ENCODE assay signal across 8 mouse cellular contexts in genomic region chr9:113706108-113706507, GRCm38 (mm10). TPM values are rescaled to one million over a fixed set of nuclear protein-coding genes. Genes with fewer than 3 reads are reported as not detected.
DNase-seq lines count a peak whose midpoint lies in the region; ATAC-seq and TF ChIP-seq lines count a peak whose summit lies in the region.

No protein-coding gene starts in this region.

- 77% methylated on average over 2 of the region's 2 CpGs for WGBS in forebrain, embryonic 12.5 days
- 16% methylated on average over 2 of the region's 2 CpGs for WGBS in liver, embryonic 15.5 days (ENCODE audit: insufficient replicate concordance)

- no peak for TF ChIP-seq CTCF in gastrocnemius, adult 2 months (IDR thresholded peaks at IDR 0.05)

- H3K27ac ChIP-seq in gastrocnemius, adult 2 months = no peak overlapping the region
- H3K27ac ChIP-seq in forebrain, embryonic 12.5 days = no peak overlapping the region
- H3K27ac ChIP-seq in liver, embryonic 15.5 days (replicated peaks) = no peak overlapping the region

- no peaks in the 10 kb centered on the region for H3K36me3 ChIP-seq in forebrain, embryonic 12.5 days (replicated peaks)
- 0 out of 2 replicates have a peak, but pooled peaks cover 8% of the 10 kb centered on the region for H3K36me3 ChIP-seq in liver, embryonic 15.5 days (replicated peaks)

- peaks cover 22% of the 10 kb centered on the region for H3K4me1 ChIP-seq in forebrain, embryonic 12.5 days
- H3K4me1 ChIP-seq in liver, embryonic 15.5 days (replicated peaks) = peaks cover 45% of the 10 kb centered on the region

- H3K27me3 ChIP-seq in forebrain, embryonic 12.5 days = no peaks in the 10 kb centered on the region
- H3K27me3 ChIP-seq in liver, embryonic 15.5 days = 0 out of 2 replicates have a peak, but pooled peaks cover 1% of the 10 kb centered on the region

- peak overlapping the region; percentile 99 for H3K4me3 ChIP-seq in gastrocnemius, adult 2 months
- no peak overlapping the region; the same call in 1 of the 2 replicates for H3K4me3 ChIP-seq in forebrain, embryonic 12.5 days (replicated peaks)
- peak overlapping the region; percentile 87 for H3K4me3 ChIP-seq in liver, embryonic 15.5 days (replicated peaks)

- no peaks in the 10 kb centered on the region for H3K9me3 ChIP-seq in forebrain, embryonic 12.5 days
- H3K9me3 ChIP-seq in liver, embryonic 15.5 days (replicated peaks) = no peaks in the 10 kb centered on the region

- no peak overlapping the region; the same call in 1 of the 2 replicates for H3K9ac ChIP-seq in forebrain, embryonic 12.5 days
- peak overlapping the region; percentile 91; the same call in 1 of the 2 replicates for H3K9ac ChIP-seq in liver, embryonic 15.5 days

- ATAC-seq in forebrain, embryonic 12.5 days (ENCODE audit: low FRiP score) = no peak
- ATAC-seq in liver, embryonic 15.5 days (ENCODE audit: insufficient read depth) = no peak

- peak overlapping the region; percentile 89 for H3K4me2 ChIP-seq in forebrain, embryonic 12.5 days
- peak overlapping the region; percentile 74 for H3K4me2 ChIP-seq in liver, embryonic 15.5 days

- intact Hi-C loops in gastrocnemius, adult 2 months (cut with DNase I) = loop anchor here (5.0 kb wide), 1 partner anchor 36 kb away; the partner anchor contains the start of gene Clasp2

- no peak for DNase-seq in gastrocnemius, adult 2 months
- no peak for DNase-seq in gastrocnemius, adult 8-10 months (ENCODE audit: low spot score in 2 of 2)
- peak; percentile 87 for DNase-seq in 416B (ENCODE audit: low read depth)
- DNase-seq in urinary bladder, postnatal 36 days (ENCODE audit: low spot score in 2 of 2) = no peak
- DNase-seq in ovary, postnatal 14 days (ENCODE audit: low spot score) = no peak
- DNase-seq in testis, postnatal 14 days (ENCODE audit: low spot score) = no peak

RNA-seq across cellular contexts. Expression of gene Pdcd6ip, which starts 2.0 kb away (rescaled TPM):
- 10 to 100 TPM; 37.1 to 42.5 TPM for total RNA-seq in gastrocnemius, adult 2 months (2021)
- total RNA-seq in gastrocnemius, adult 8-10 months (2022) = 10 to 100 TPM; 31.3 to 38.5 (median 36.6) TPM
- 54.3 and 57.4 TPM in 2 replicates for polyA plus RNA-seq in forebrain, embryonic 12.5 days (2016; fragmentation: Nextera tagmentation; extraction: Ambion mirVana)
- polyA plus RNA-seq in liver, embryonic 15.5 days (2015; fragmentation: Nextera tagmentation; extraction: Ambion mirVana) = 37.4 and 39.5 TPM in 2 replicates

RNA-seq across cellular contexts. Expression of gene Clasp2, which starts 35.2 kb away (rescaled TPM):
- 10 to 100 TPM; 42.0 to 52.7 TPM for total RNA-seq in gastrocnemius, adult 2 months (2021)
- 10 to 100 TPM; 44.7 to 45.6 (median 44.9) TPM for total RNA-seq in gastrocnemius, adult 8-10 months (2022)
- 81.3 and 84.0 TPM in 2 replicates for polyA plus RNA-seq in forebrain, embryonic 12.5 days (2016; fragmentation: Nextera tagmentation; extraction: Ambion mirVana)
- polyA plus RNA-seq in liver, embryonic 15.5 days (2015; fragmentation: Nextera tagmentation; extraction: Ambion mirVana) = 8.6 and 9.9 TPM in 2 replicates
